Mouse (Mus musculus) spleen, adult 2 months (tissue): ENCODE results near the gene Tubb3.
"Not testable (repeated sequence)": the region's sequence is repeated elsewhere in the genome, so short reads cannot be mapped to it uniquely, and the experiment has no call there.

Experiments
- CTCF ChIP-seq: fragments of 200-500 bp; IDR thresholded peaks from 2 replicates; pipeline ENCODE4 v1.5.1; 2011; ENCODE audit warnings: mild to moderate bottlenecking, inconsistent platforms; ENCODE audit not compliant: insufficient read depth, insufficient read length, insufficient replicate concordance; ENCODE audit errors: extremely low read depth
- POLR2A ChIP-seq: fragments of 200-500 bp; IDR thresholded peaks from 2 replicates; pipeline ENCODE4 v1.6.1; 2011; ENCODE audit warnings: low read depth, low read length, inconsistent platforms

- TF ChIP-seq CTCF, POLR2A: not testable (repeated sequence)
Observed at GRCm38 (mm10) chr8:123430936-123431335, 19.7 kb downstream of the Tubb3 start.
